Mouse (Mus musculus) MEL (cell line): ENCODE measurements around the gene Tbc1d2b.

Experiments
- BHLHE40 ChIP-seq: IDR thresholded peaks from 2 replicates; pipeline ENCODE4 v1.6.1; 2012; ENCODE audit warnings: low read depth, mild to moderate bottlenecking, inconsistent platforms, low read length, improper control_type of control experiment, borderline replicate concordance
- CTCF ChIP-seq, 3 experiments: IDR thresholded peaks in 2 of 3; conservative IDR thresholded peaks in 1 of 3; 2 replicates each; pipeline ENCODE4 v1.5.1; 2011 to 2012; ENCODE audit warnings: low read length in 3 of 3, low read depth in 2 of 3, mild to moderate bottlenecking in 2 of 3, improper control_type of control experiment in 1 of 3, inconsistent platforms in 1 of 3, mixed read lengths in 1 of 3, moderate library complexity in 1 of 3; ENCODE audit not compliant: control insufficient read depth in 1 of 3, insufficient read depth in 1 of 3, poor library complexity in 1 of 3, severe bottlenecking in 1 of 3
- HCFC1 ChIP-seq: IDR thresholded peaks from 2 replicates; pipeline ENCODE4 v1.6.1; 2012; ENCODE audit warnings: low read depth, mild to moderate bottlenecking, inconsistent platforms, low read length, improper control_type of control experiment, moderate library complexity
- MAFK ChIP-seq: IDR thresholded peaks from 2 replicates; pipeline ENCODE4 v1.6.1; 2011; ENCODE audit warnings: low read depth, mild to moderate bottlenecking, low read length, improper control_type of control experiment, borderline replicate concordance
- MAZ ChIP-seq: IDR thresholded peaks from 2 replicates; pipeline ENCODE4 v1.6.1; 2012; ENCODE audit warnings: low read depth, mild to moderate bottlenecking, inconsistent platforms, low read length, improper control_type of control experiment
- POLR2A ChIP-seq, 2 experiments: IDR thresholded peaks; 2 replicates each; pipeline ENCODE4 v1.6.1; 2011 to 2012; ENCODE audit warnings: low read length in 2 of 2, mild to moderate bottlenecking in 2 of 2, control low read depth in 1 of 2, improper control_type of control experiment in 1 of 2, low read depth in 1 of 2, moderate library complexity in 1 of 2; ENCODE audit not compliant: control insufficient read depth in 1 of 2, insufficient read depth in 1 of 2, poor library complexity in 1 of 2
- USF1 ChIP-seq: IDR thresholded peaks from 2 replicates; pipeline ENCODE4 v1.6.1; 2014; ENCODE audit warnings: low read depth, mild to moderate bottlenecking, inconsistent platforms, low read length, improper control_type of control experiment, moderate library complexity

GRCm38 (mm10) chr9:90275500-90275899 is 4.9 kb upstream of the Tbc1d2b start:
- TF ChIP-seq MAFK (no peak), CTCF (IDR thresholded peaks at IDR 0.05 in 2 of 3, conservative IDR thresholded peaks at IDR 0.05 in 1 of 3; ENCODE audit: control insufficient read depth in 1 of 3, insufficient read depth in 1 of 3, low read depth in 2 of 3, low read length in 3 of 3, poor library complexity in 1 of 3, severe bottlenecking in 1 of 3) (no peak), MAZ (no peak), USF1 (no peak), POLR2A (IDR thresholded peaks at IDR 0.05; ENCODE audit: control insufficient read depth in 1 of 2, insufficient read depth in 1 of 2, low read depth in 1 of 2, low read length in 2 of 2, poor library complexity in 1 of 2) (no peak), HCFC1 (no peak), BHLHE40 (no peak)
